Mouse (Mus musculus) ES-Bruce4 (cell line): ENCODE results near the gene Dhdh.

Experiments
- CTCF ChIP-seq: IDR thresholded peaks from one replicate; pipeline ENCODE4 v1.8.1; 2011; ENCODE audit warnings: low read depth, low read length
- EP300 ChIP-seq: IDR thresholded peaks from 2 replicates; pipeline ENCODE4 v1.6.1; 2011; ENCODE audit warnings: low read depth, low read length; ENCODE audit not compliant: insufficient read depth
- POLR2A ChIP-seq: IDR thresholded peaks from one replicate; pipeline ENCODE4 v1.8.1; 2011; ENCODE audit warnings: low read length; ENCODE audit not compliant: insufficient read depth

DNA sequence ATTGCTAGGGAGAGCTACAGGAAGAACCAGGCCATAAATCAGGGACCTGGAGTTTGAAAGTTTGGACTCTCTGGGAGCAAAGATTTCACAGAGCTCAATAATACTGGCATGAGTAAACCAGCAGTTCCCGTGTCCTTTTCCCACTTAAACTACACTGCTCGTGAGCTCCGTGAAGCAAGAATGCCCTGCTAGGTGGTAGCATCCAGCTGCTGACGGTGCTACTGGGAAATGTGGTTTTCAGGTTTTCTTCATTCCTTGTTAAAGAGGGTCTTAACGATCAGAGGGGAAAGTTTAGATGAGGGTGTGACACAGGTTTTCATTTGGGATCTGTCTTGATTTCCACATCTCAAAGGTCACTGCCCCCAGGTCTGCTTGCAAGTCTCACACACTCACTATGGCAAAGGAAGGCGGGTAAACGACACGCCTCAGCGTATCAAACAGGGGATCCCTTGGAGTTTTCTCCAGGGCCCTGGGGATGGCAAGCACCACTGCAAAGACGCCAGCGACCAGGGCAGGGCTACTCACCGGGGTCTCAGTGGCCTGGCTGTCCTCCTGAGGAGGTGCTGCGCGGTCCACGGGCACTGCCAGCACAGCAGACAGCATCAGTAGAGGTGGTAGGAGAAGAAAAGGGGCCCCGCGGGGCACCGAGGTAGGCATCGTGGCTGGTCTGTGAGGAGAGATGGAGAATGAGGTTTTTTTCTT is 20.7 kb upstream of the Dhdh start:
- TF ChIP-seq EP300, result no peak
- no peak for TF ChIP-seq CTCF
- no peak for TF ChIP-seq POLR2A
